Mouse (Mus musculus) heart, embryonic 11.5 days (tissue): Measurements from ENCODE around the gene Xrcc5. TPM values are rescaled to one million over a fixed set of nuclear protein-coding genes. Genes with fewer than 3 reads are reported as not detected.

Source experiments
- ATAC-seq: fragments of 200-750 bp; cut with Nextera tagmentation; replicated peaks from 2 replicates; pipeline ENCODE4 v1.8.0; 2017; ENCODE audit warnings: moderate library complexity; ENCODE audit not compliant: insufficient number of reproducible peaks, low FRiP score, low TSS enrichment
- H3K27ac ChIP-seq: fragments of 300-500 bp; sonication (generic); 2 replicates; pipeline ENCODE4 v1.5.1; 2014; ENCODE audit warnings: mild to moderate bottlenecking, low read depth, low read length
- H3K27me3 ChIP-seq: fragments of 300-500 bp; sonication (generic); 2 replicates; pipeline ENCODE4 v1.6.1; 2014; ENCODE audit warnings: mild to moderate bottlenecking, low read length, mixed read lengths; ENCODE audit not compliant: control insufficient read depth, insufficient read depth
- H3K36me3 ChIP-seq: fragments of 300-500 bp; sonication (generic); 2 replicates; pipeline ENCODE4 v1.6.1; 2014; ENCODE audit warnings: mild to moderate bottlenecking, low read length, moderate library complexity, mixed read lengths; ENCODE audit not compliant: control insufficient read depth, insufficient read depth
- H3K4me1 ChIP-seq: fragments of 300-500 bp; sonication (generic); 2 replicates; pipeline ENCODE4 v1.6.1; 2014; ENCODE audit warnings: low read length; ENCODE audit not compliant: control insufficient read depth, insufficient read depth
- H3K4me2 ChIP-seq: fragments of 300-500 bp; sonication (generic); 2 replicates; pipeline ENCODE4 v1.6.1; 2014; ENCODE audit warnings: mild to moderate bottlenecking, moderate library complexity
- H3K4me3 ChIP-seq: fragments of 300-500 bp; sonication (generic); 2 replicates; pipeline ENCODE4 v1.5.1; 2014; ENCODE audit warnings: low read depth, low read length
- H3K9ac ChIP-seq: fragments of 300-500 bp; sonication (generic); 2 replicates; pipeline ENCODE4 v1.6.1; 2014; ENCODE audit warnings: mild to moderate bottlenecking, low read depth, low read length, moderate library complexity
- H3K9me3 ChIP-seq: fragments of 300-500 bp; sonication (generic); replicated peaks from 2 replicates; pipeline ENCODE4 v1.6.1; 2016; ENCODE audit warnings: low read length; ENCODE audit not compliant: control insufficient read depth
- WGBS: fragments of 180-500 bp; shearing (Covaris S2); extraction: QIAGEN DNeasy Blood & Tissue Kit; methylation state at CpG from one replicate; pipeline ENCODE4 v1.1.7; 2014; ENCODE audit not compliant: insufficient replicate concordance; 5-methylcytosine and 5-hydroxymethylcytosine counted together
- polyA plus RNA-seq: library from polyadenylated mRNA; unstranded; fragments of >200 nt; fragmentation: Nextera tagmentation; extraction: Ambion mirVana; gene quantifications from 2 replicates; pipeline ENCODE4 v1.2.1, GENCODE M21; 2014

Xrcc5 gene
- polyA plus RNA-seq, 1 experiment from 2014 or later, result 23.7 TPM

GRCm38 (mm10) chr1:72320759-72321158 is 13.5 kb downstream of the Xrcc5 start:
- no peak for ATAC-seq
- peaks cover 9% of the 10 kb centered on the region for H3K36me3 ChIP-seq

DNA sequence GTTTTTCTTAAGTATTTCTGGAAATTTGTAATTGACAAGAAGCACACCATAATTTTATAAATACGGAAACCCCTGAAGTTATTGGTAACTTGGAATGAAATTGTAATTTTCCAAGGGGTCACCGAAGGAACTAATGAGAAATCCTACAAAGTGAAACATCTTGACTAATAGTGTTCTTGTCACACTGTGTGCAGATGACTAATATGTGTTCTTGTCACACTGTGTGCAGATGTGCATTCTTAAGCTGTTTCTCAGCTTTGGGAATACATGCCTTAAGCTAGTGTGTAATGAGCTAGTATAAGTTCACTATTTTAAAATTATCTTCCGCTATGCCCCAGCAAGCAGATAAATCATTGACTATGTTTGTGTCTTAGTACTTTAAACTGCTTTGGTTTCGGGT is 16.0 kb downstream of the Xrcc5 start:
- Histone ChIP-seq H3K4me1 (no peaks in the 10 kb centered on the region), H3K4me3 (no peak overlapping the region), H3K36me3 (peaks cover 9% of the 10 kb centered on the region), H3K27ac (no peak overlapping the region), H3K4me2 (no peak overlapping the region), H3K27me3 (peaks cover 3% of the 10 kb centered on the region), H3K9ac (no peak overlapping the region), H3K9me3 (no peaks in the 10 kb centered on the region)
- ATAC-seq, result no peak
- WGBS, result 92% methylated on average over 4 of the region's 4 CpGs

More at GRCm38 (mm10) chr1:72320759-72321158, 13.5 kb downstream of the Xrcc5 start:
- peaks cover 5% of the 10 kb centered on the region for H3K27me3 ChIP-seq
- H3K27ac ChIP-seq, result no peak overlapping the region
- H3K9me3 ChIP-seq, result no peaks in the 10 kb centered on the region
- no peak overlapping the region for H3K9ac ChIP-seq
- H3K4me1 ChIP-seq, result no peaks in the 10 kb centered on the region
- no peak overlapping the region for H3K4me3 ChIP-seq
- no peak overlapping the region for H3K4me2 ChIP-seq
- WGBS, result 91% methylated on average over 5 of the region's 5 CpGs

DNA sequence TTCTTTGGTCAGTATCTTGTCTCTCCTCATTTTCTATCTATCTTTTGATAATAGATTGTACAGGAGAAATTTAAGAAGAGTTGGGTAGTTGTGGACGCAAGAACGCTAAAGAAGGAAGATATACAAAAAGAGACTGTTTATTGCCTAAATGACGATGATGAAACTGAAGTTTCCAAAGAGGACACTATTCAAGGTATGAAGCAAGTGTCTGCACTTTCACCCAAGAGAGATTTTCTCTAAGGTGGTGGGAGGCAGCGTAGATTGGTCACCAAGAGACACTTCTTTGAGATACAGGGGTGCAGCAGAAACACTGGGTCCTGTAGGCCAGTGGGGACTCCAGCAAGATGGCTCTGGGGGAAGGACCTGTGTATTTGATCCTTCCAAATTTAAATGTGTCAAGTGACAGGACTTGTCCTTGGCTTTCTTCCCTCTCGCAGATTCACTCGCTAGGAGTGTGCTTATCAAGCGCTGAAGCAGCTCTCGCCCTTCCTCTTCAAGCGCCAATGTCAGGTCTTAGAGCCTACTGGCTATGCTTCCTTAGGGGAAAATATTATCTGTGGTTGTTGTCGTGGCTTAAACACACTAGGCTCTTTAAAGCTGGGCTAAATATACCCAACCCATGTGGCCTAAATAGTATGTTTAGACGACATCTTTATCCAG is 19.1 kb downstream of the Xrcc5 start:
- Histone ChIP-seq H3K4me3 (no peak overlapping the region), H3K9me3 (no peaks in the 10 kb centered on the region), H3K9ac (no peak overlapping the region), H3K36me3 (no peaks in the 10 kb centered on the region), H3K27me3 (no peaks in the 10 kb centered on the region), H3K4me1 (no peaks in the 10 kb centered on the region), H3K27ac (no peak overlapping the region), H3K4me2 (no peak overlapping the region)
- WGBS, result 76% methylated on average over 11 of the region's 11 CpGs
- ATAC-seq, result no peak

GRCm38 (mm10) chr1:72334807-72335206 is 27.6 kb downstream of the Xrcc5 start:
- 0 out of 2 replicates have a peak, but pooled peaks cover 3% of the 10 kb centered on the region for H3K36me3 ChIP-seq
- H3K27ac ChIP-seq, result no peak overlapping the region
- H3K9me3 ChIP-seq, result no peaks in the 10 kb centered on the region
- H3K4me1 ChIP-seq, result no peaks in the 10 kb centered on the region
- H3K4me3 ChIP-seq, result no peak overlapping the region
- H3K9ac ChIP-seq, result no peak overlapping the region
- no peak for ATAC-seq
- WGBS, result 91% methylated on average over 11 of the region's 11 CpGs
- no peak overlapping the region for H3K4me2 ChIP-seq
- no peaks in the 10 kb centered on the region for H3K27me3 ChIP-seq

DNA sequence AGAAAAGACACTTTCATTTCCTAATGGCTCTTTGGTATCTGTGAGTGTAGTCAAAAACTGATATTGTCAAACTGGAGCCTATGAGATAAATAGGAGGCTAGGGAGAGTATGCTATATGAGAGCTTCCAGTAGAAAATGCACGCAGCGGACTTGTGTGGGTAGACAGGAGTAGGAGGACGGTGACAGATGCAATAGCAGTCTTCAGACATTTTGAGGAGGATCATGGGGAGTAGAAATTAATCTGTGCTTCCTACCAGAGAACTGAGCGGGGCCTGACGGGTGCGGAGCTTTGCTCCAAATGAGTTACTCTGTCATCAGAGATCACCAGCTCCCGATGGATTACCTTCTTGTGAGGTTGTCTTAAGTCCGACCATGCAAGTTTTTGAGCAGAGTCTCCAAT is 29.6 kb downstream of the Xrcc5 start:
- Histone ChIP-seq H3K9ac (no peak overlapping the region), H3K27ac (no peak overlapping the region), H3K9me3 (no peaks in the 10 kb centered on the region), H3K36me3 (peaks cover 9% of the 10 kb centered on the region; the same call in 1 of the 2 replicates), H3K4me3 (no peak overlapping the region), H3K4me1 (no peaks in the 10 kb centered on the region), H3K4me2 (no peak overlapping the region), H3K27me3 (no peaks in the 10 kb centered on the region)
- ATAC-seq, result no peak
- 87% methylated on average over 8 of the region's 8 CpGs for WGBS

GRCm38 (mm10) chr1:72338341-72338740 is 31.1 kb downstream of the Xrcc5 start:
- Histone ChIP-seq H3K36me3 (peaks cover 15% of the 10 kb centered on the region), H3K27ac (no peak overlapping the region), H3K4me3 (no peak overlapping the region), H3K9ac (no peak overlapping the region), H3K4me1 (no peaks in the 10 kb centered on the region), H3K4me2 (no peak overlapping the region), H3K27me3 (no peaks in the 10 kb centered on the region), H3K9me3 (no peaks in the 10 kb centered on the region)
- WGBS, result 90% methylated on average over 5 of the region's 5 CpGs
- ATAC-seq, result no peak

DNA sequence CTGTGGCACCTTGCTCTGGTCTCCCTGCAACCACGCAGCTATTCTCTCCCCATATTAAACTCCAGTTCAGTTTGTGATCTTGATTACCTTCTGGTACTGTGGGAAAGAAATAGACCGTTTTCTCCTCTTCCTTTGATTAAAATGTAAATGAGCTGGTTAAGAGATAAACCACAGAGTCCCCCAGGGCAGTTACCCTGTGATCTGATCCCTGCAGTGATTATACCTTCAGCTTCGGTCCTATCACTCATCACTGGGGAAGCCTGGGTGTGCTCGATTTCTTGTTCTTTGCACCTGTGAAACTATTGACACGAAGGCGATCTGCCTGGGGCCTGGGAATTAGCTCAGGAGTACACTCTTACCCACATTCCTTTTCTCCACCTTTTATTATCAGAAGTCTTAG is 40.7 kb downstream of the Xrcc5 start:
- no peaks in the 10 kb centered on the region for H3K9me3 ChIP-seq
- no peak overlapping the region for H3K4me3 ChIP-seq
- H3K9ac ChIP-seq, result no peak overlapping the region
- no peaks in the 10 kb centered on the region for H3K27me3 ChIP-seq
- peaks cover 5% of the 10 kb centered on the region for H3K36me3 ChIP-seq
- H3K27ac ChIP-seq, result no peak overlapping the region
- WGBS, result 78% methylated on average over 6 of the region's 6 CpGs
- no peak overlapping the region for H3K4me2 ChIP-seq
- ATAC-seq, result no peak
- H3K4me1 ChIP-seq, result no peaks in the 10 kb centered on the region

GRCm38 (mm10) chr1:72354856-72355255 is 47.6 kb downstream of the Xrcc5 start:
- no peaks in the 10 kb centered on the region for H3K27me3 ChIP-seq
- ATAC-seq, result no peak
- 84% methylated on average over 2 of the region's 2 CpGs for WGBS
- no peaks in the 10 kb centered on the region for H3K4me1 ChIP-seq
- H3K36me3 ChIP-seq, result no peaks in the 10 kb centered on the region
- H3K27ac ChIP-seq, result no peak overlapping the region
- H3K9me3 ChIP-seq, result no peaks in the 10 kb centered on the region
- no peak overlapping the region for H3K4me2 ChIP-seq
- H3K4me3 ChIP-seq, result no peak overlapping the region
- H3K9ac ChIP-seq, result no peak overlapping the region

DNA sequence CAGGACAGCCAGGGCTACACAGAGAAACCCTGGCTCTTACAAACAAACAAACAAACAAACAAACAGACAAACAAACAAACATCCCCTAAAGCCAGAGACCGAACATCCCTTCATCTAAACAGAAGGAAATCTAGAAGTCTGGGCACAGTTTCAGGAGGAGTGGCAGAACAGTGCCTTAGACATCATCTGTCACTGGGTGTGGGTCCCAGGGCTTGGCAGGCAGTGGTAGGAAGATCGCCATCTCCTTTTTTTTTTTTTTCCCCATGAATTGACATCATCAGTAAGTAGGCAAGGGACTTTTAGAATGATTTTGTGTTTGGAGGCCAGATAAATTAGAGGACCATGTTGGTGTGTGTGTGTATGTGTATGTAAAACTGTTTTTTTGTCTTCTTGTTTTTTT is 51.0 kb downstream of the Xrcc5 start:
- Histone ChIP-seq H3K9me3 (no peaks in the 10 kb centered on the region), H3K4me2 (no peak overlapping the region), H3K4me3 (no peak overlapping the region), H3K4me1 (no peaks in the 10 kb centered on the region), H3K36me3 (no peaks in the 10 kb centered on the region), H3K27me3 (no peaks in the 10 kb centered on the region), H3K27ac (no peak overlapping the region), H3K9ac (no peak overlapping the region)
- WGBS, result 95% methylated on average over 2 of the region's 2 CpGs
- ATAC-seq, result no peak
